Mouse (Mus musculus): ENCODE results near the gene Inpp5e.
"Not testable (repeated sequence)": the region's sequence is repeated elsewhere in the genome, so short reads cannot be mapped to it uniquely, and the experiment has no call there.

Gene Inpp5e

DNA sequence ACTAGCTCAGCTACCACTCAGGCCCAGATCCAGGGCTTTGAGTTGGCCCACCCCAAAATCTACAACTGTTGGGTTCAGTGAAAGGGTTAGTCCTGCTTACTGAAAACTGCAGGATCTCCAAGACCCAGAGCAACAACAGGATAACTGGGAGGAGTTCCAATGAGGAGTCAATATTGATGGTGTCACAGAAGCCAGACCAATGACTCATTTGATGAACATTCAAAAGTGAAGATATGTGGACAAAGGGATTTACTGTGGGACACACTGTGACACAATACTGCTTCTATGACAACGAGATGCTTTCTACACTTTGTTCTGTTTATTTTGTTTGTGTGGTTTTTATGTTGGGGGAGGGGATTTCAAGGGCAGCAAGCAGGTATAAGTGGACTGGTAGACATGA lies 9.1 kb upstream of the Inpp5e start:
- no peak for DNase-seq

DNA sequence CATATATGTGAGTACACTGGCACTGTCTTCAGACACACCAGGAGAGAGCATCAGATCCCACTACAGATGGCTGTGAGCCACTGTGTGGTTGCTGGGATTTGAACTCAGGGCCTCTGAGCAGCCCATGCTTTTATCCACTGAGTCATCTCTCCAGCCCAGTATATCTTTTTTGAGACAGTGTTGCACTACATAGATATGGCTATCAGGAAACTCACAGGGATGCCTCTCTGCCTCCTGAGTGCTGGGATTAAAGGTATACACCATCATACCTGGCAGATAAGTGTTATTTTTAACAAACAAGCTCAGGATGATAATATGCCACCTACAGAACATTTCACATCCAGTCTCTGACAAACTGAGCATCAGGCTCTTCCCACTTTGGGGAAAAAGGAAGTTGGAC lies 8.1 kb upstream of the Inpp5e start:
- DNase-seq: no peak

DNA sequence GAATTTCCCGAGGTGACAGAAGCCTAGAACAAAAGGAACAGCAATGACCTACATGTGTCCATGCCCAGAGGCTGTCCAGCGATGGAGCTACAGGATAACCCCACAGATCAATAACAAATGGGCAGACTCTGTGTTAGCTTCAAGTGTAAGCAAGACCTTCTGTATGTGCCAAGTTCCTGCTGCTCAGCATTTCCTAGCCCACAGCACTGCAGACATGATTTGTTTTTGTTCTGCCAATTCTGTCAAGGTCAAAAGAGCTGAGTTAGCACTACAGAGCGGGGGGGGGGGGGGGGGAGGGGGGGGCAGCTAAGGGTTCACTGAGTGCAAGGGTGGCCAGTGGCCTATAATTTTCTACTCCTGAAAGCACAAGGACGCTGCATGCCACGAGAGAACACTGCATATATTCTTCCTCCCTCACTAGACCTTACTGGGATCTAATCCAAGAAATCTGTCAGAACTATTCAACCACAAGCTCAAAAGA lies 2.0 kb upstream of the Inpp5e start:
- DNase-seq: peak; percentile 45 to 51

DNA sequence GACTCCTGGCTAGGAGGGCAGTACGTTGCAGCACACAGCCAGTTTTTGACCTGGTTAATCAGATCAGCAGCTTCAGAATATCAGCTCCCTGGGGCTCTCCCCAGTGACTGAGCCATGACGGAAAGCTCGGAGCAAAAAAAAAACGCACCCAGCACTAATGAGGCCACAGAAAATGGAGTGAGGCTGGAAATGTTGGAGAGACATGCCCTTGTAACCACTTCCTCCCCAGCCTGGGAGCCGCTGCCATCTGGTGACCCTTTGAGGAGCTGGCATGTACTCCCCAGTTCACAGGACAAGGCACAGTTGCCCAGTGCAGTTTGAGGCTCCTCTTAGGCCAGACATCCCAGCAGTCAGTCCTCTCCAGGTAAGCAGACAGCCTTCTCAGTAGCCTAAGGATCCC lies 1.1 kb upstream of the Inpp5e start:
- peak; percentile 65 to 69 for DNase-seq

DNA sequence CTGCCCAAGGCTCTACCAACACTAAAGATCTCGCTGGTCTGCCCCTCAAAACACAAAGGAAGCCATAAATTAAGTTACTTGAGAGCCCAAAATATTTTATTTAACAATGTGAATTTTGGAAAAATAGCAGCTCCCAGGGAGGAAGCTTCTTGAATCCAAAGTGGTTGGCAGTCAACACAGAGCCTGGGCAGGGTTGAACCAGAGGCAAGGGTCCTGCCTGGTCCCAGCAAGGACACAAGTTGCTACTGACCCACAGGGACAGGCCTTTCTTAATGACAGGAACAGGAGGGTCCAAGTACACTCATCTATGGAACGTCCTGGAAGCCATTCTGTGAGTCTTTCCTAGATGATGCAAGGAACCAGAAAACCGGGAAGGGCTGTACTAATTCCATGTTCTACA lies 359 bp upstream of the Inpp5e start:
- no peak for DNase-seq

DNA sequence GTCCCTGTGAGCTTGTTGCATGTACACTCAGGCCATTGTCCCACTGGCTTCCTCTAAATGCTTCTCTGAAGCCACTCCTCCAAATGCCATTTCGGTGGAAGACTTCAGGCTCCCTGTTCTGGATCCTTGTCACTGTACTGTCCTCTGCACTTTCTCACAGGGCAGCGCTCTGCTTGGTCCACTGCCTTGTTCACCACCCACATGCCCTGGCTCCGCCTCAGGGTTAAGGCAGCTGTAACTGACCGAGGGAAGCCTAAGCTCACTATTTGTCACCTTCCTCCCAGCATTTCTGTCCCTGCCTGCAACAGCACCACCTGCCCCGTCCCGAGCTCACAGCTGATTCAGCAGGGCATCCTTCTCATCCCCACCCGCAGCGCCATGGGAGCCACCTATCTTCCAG lies 5.7 kb downstream of the Inpp5e start:
- no peak for DNase-seq

DNA sequence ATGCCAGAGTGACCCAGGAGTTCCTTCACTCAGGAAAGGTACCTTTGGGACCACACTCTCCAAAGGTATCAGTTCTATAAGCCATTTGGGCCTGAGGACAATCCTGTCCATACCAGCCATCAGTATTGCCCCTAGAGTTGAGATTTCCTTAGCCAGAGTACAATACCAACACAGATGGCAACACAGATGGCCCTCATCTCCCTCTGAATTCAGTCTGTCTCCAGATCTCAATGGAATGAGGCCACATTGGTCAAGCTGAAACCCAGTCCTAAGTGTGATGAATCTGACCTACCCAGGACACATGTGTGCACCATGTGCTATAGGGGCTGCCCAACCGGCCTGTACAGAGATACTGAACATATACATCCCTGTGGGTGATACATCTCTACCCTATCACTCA lies 6.7 kb downstream of the Inpp5e start:
- peak in 1 of 2 experiments; percentile 51 for DNase-seq

- no peak for DNase-seq
These were observed 8.0 kb downstream of the Inpp5e start for GRCm38 (mm10) chr2:26401023-26401422.

GRCm38 (mm10) chr2:26400296-26400695 lies 8.7 kb downstream of the Inpp5e start:
- no peak for DNase-seq

DNA sequence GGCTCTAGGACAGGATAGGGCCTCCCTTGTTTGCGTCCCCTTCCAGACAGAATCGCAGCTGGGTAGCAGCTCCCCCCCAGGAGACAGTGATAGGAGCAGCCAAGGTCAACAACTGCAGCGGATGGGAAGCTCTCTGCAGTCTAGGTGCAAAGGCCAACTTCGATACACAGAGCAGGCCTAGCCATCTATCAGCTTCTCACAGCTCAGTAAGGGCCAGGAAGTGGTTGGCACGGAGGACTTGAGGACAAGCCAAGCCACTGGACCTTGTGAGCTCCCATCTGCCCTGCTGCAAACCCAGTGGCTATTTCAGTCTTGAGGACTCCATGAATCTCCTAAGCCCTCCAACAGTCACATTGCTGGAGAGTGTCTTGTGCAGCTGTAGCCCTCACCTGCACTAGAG lies 9.4 kb downstream of the Inpp5e start:
- DNase-seq: peak; percentile 53 to 59

DNA sequence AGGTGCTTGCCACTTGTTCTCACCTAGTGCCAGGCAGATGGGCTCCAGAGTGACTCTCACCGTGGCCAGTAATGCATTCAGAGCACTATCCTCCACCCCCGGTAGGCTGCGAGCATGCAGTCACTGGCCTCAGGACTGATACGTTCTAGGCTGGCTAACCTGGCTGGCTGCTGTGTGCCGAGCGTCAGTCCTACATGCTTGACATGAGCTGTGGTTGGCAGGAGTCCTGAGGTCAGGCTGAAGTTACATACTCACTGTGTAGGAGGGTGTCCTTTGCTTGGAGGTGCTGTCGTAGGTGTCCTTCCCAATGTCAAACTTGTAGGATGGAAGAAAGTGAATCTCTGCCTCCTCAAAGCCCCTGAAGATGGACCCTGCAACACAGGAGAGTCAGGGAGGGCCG lies 10.0 kb downstream of the Inpp5e start:
- no peak for DNase-seq

DNA sequence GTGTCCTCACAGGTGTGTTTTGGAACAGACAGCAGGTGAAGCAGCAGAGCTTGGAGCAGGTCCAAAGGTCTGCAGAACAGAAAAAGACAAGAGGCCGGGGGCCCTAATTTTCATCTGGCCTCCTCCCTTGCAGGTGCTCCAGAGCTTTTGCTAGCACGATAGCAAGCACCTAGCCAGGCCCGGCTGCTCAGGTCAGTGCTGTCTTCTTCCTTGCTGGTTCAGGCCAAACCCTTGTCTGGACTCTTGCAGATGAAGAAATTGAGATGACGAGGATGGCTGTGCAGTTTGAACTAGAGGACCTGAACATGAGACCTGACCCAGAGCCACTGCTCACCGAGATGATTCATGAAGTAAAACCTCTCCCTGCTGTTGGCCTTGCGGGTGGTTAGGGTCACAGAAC lies 17.4 kb downstream of the Inpp5e start:
- DNase-seq: no peak

GRCm38 (mm10) chr2:26390954-26391353 lies 18.0 kb downstream of the Inpp5e start:
- no peak for DNase-seq

GRCm38 (mm10) chr2:26389154-26389690 lies 19.8 kb downstream of the Inpp5e start, which contains the start of the genes Entr1 and Pmpca:
TSS of gene Entr1 (minus strand) at chr2:26389316.
TSS of gene Pmpca (plus strand) at chr2:26389339.
- DNase-seq: peak; percentile 95 to 96

- DNase-seq: peak in 1 of 2 experiments; percentile 55
These were observed 20.3 kb downstream of the Inpp5e start for GRCm38 (mm10) chr2:26388682-26389153.

- DNase-seq: no peak
These were observed 21.3 kb downstream of the Inpp5e start for GRCm38 (mm10) chr2:26387713-26388112.

DNA sequence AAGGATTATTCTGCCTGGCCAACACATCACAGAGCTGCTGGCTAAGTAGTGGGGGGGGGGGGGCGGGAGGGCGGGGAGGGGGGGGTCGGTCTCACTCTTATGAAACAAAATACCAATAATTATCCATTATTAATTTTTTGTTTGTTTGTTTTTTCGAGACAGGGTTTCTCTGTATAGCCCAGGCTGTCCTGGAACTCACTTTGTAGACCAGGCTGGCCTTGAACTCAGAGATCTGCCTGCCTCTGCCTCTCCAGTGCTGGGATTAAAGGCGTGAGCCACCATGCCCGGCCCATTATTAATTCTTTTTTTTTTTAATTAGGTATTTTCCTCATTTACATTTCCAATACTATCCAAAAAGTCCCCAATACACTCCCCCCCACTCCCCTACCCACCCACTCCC lies 28.1 kb downstream of the Inpp5e start:
- not testable (repeated sequence) for DNase-seq

GRCm38 (mm10) chr2:26380131-26380771 lies 28.8 kb downstream of the Inpp5e start, which contains the start of gene Snapc4:
TSS of gene Snapc4 (minus strand) at chr2:26380653.
- DNase-seq: peak; percentile 87 to 90

DNA sequence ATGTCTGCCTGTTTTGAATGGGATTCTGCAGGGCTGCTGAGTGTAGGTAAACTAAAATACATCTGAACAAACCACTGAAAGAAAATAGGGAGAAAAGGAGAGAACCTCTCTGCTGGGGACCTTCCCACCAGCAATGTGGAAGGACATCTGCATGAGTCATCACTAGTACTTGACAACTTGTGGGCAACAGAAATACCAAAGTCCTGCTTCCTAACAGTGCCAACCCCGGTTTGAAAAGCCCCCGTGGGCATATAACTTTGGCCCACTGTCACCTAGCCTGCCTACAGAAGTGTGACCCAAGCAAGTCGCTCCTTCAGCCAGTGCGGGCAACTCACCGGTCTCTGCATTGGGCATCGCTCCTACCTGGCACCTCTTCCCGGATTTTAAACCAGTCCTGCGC lies 36.6 kb downstream of the Inpp5e start:
- DNase-seq: no peak

DNA sequence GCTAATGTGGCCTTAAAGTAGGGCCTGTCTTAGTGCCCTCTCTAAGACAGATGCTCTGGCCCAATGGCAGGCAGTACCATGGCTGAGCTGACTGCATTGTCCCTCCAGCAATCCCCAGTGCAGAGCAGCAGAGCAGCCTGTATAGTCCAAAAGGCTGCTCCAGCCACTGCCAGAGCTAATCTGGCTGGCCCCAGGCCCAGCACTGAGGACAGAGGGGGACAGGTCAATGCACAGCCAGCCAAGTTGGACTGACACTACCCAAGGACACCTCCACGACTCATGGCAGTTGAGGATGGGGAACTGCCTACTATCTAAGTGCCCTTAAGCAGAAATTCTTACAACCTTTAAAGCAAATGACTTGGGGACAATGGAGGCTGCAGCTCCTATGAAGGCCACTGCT lies 40.4 kb downstream of the Inpp5e start:
- no peak for DNase-seq

- no peak for DNase-seq
These were observed 41.1 kb downstream of the Inpp5e start for GRCm38 (mm10) chr2:26367911-26368310.

DNA sequence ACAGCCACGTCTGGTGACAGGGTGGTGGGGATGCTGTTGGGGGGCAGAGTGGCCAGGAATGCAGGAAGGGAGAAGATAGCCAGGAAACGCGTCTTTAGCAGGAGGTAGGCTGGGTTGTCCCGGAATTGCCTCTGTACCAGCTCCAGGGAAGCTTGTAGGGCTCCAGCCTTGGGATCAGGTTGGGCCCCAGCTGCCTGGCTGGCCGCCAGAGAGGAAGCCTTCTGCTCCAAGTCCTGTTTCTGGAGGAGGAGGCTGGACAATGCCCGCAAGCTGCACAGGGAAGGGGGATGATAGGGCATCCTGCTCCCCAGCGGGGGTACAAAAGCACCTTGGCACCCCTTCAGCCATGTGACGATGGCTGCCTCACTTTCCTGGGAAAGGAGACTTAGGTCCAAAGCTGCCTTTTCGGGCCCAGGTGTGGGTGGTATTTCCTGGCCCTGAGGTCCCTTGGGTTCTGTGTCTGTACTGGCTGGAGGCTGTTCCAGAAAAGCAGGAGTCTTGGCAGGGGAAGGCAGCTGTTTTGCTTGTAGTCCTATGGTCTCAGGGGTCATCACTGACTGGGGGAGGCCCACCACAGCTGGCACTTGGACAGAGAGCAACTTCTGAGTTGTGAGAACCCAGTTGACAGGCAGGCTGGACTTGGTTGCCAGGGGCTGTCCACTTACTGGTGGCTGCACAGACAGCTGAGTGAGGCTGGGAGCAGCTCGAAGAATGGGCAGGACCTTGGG lies 44.1 kb downstream of the Inpp5e start:
- DNase-seq: peak; percentile 81

DNA sequence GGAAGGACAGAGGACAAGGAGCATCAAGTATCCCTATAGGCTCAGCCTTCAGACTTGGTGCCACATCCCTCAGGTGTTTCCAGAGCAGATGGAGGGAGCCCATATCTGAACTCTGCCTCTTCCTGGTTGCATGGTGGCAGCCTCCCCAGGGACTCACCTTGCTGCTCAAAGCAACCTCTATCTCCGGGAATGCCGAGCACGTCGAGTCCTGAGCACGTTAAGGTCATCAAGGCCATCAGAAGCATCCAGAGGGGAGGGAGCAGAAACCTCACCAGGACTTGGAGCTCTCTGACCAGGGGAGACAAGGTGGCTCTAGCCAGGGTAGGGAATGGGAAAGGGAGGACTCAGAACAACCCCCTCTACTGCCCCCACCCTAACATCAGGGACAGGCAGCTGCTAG lies 45.5 kb downstream of the Inpp5e start:
- no peak for DNase-seq

DNA sequence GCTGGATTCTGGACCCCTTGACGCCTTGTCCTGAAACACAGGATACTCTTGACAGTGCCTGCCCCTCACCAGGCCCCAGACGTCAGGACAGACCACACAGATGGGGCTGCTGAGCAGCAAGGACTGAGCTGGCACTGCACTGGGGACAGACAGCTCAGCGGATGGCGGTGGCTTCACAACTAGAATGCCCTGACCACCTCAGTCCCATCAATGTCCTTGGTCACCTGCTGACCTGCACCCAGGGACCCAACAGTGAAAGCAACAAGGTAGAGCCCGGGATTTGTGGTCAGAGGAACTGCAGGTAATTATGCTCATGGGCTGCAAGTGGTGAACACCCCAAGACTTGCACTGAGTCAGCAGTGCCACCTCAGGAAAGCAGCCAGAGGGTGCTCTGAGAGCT lies 46.0 kb downstream of the Inpp5e start:
- no peak for DNase-seq
